Mouse (Mus musculus): ENCODE results near the gene Pfn1. TPM values are rescaled to one million over a fixed set of nuclear protein-coding genes. Genes with fewer than 3 reads are reported as not detected.

Pfn1 gene
- polyA plus RNA-seq, 1 experiment from 2014 or later = 2,065 TPM

DNA sequence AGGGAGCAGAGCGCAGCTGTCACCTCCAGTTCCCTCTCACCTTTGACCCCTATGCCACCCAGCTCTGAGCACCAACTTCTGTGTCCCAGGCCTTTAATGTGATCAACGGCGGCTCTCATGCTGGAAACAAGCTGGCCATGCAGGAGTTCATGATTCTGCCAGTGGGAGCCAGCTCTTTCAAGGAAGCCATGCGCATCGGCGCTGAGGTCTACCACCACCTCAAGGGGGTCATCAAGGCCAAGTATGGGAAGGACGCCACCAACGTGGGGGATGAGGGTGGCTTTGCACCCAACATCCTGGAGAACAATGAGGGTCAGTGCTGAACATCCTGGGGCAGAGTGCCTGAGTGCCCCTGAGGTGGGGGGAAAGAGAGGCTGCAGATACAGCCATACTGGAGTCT is 6.1 kb upstream of the Pfn1 start:
- Histone ChIP-seq H3K36me3 (ENCODE audit: control insufficient read depth, insufficient read depth, low read length) (peaks cover 35% of the 10 kb centered on the region), H3K9me3 (ENCODE audit: control insufficient read depth, low read depth, low read length) (no peaks in the 10 kb centered on the region), H3K27ac (ENCODE audit: low read length) (no peak overlapping the region), H3K4me1 (ENCODE audit: control insufficient read depth, insufficient read depth, low read length) (peaks cover 14% of the 10 kb centered on the region), H3K9ac (replicated peaks; ENCODE audit: low read depth, low read length) (no peak overlapping the region), H3K4me3 (ENCODE audit: low read depth, low read length) (no peak overlapping the region), H3K27me3 (ENCODE audit: control insufficient read depth, insufficient read depth, low read length) (no peaks in the 10 kb centered on the region), H3K4me2 (replicated peaks; ENCODE audit: low read depth, low read length) (no peak overlapping the region)
- ATAC-seq (ENCODE audit: insufficient number of reproducible peaks, insufficient read depth, low FRiP score, low read depth) = no peak
- WGBS = 83% methylated on average over 8 of the region's 8 CpGs

DNA sequence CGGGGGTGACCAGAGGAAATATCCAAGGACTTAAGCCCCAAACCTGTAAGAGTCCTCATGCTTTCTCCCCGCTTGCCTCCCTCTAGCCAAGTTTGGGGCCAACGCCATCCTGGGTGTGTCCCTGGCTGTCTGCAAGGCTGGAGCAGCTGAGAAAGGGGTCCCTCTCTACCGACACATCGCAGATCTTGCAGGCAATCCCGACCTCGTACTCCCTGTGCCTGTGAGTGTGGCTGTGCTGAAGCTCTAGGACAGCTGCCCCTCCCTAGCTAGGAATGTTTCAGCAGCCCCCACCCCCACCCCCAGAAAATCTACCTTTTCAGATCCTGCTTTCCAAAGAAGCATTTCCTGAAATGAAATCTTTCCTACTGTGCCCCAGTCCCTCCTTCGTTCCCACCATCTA is 4.5 kb upstream of the Pfn1 start:
- 62% methylated on average over 8 of the region's 8 CpGs for WGBS
- Histone ChIP-seq H3K4me2 (replicated peaks; ENCODE audit: low read depth, low read length) (no peak overlapping the region), H3K4me1 (ENCODE audit: control insufficient read depth, insufficient read depth, low read length) (peaks cover 14% of the 10 kb centered on the region)

DNA sequence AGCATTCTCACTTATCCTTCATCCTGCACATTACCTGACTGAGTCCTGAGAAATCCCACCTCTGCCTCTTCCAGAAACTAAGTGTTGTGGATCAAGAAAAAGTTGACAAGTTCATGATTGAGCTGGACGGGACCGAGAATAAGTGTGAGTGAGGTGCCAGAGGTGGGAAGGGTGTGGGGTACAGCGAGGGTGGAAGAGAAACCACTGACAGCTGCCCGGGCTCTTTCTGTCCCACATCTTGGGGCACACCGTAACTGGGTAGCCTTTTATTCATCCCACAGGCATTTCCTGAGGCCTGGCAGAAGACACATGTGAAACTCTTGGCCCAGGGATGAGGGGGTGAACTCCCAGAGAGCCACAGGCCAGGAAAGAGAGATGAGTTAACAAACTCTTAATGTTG is 4.1 kb upstream of the Pfn1 start:
- ATAC-seq (ENCODE audit: insufficient number of reproducible peaks, insufficient read depth, low FRiP score, low read depth) = no peak
- WGBS = 77% methylated on average over 5 of the region's 5 CpGs
- Histone ChIP-seq H3K9ac (replicated peaks; ENCODE audit: low read depth, low read length) (no peak overlapping the region), H3K4me3 (ENCODE audit: low read depth, low read length) (no peak overlapping the region), H3K36me3 (ENCODE audit: control insufficient read depth, insufficient read depth, low read length) (peaks cover 15% of the 10 kb centered on the region), H3K9me3 (ENCODE audit: control insufficient read depth, low read depth, low read length) (no peaks in the 10 kb centered on the region), H3K4me2 (replicated peaks; ENCODE audit: low read depth, low read length) (no peak overlapping the region), H3K27ac (ENCODE audit: low read length) (no peak overlapping the region), H3K27me3 (ENCODE audit: control insufficient read depth, insufficient read depth, low read length) (no peaks in the 10 kb centered on the region), H3K4me1 (ENCODE audit: control insufficient read depth, insufficient read depth, low read length) (peaks cover 14% of the 10 kb centered on the region)

More for the DNA sequence above, 4.5 kb upstream of the Pfn1 start:
- ATAC-seq (ENCODE audit: insufficient number of reproducible peaks, insufficient read depth, low FRiP score, low read depth) = no peak
- Histone ChIP-seq H3K36me3 (ENCODE audit: control insufficient read depth, insufficient read depth, low read length) (peaks cover 19% of the 10 kb centered on the region), H3K9ac (replicated peaks; ENCODE audit: low read depth, low read length) (no peak overlapping the region), H3K27me3 (ENCODE audit: control insufficient read depth, insufficient read depth, low read length) (no peaks in the 10 kb centered on the region), H3K9me3 (ENCODE audit: control insufficient read depth, low read depth, low read length) (no peaks in the 10 kb centered on the region), H3K27ac (ENCODE audit: low read length) (no peak overlapping the region), H3K4me3 (ENCODE audit: low read depth, low read length) (no peak overlapping the region)

DNA sequence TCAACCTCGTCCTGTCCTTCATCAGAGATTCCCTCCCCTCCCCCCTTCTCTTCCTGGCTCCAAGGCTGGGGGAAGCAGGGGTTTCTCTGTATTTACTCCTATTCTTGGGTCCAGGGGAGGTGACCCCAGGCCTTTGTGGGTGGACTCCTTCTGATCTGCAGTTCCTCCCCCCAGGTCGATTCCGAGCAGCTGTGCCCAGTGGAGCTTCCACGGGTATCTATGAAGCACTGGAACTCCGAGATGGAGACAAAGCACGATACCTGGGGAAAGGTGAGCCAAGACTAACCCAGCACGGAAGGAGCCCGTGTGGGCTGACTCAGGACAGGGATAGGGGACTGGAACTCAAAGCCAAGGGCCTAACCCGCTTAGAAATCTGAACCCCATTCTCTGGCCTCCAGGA is 3.5 kb upstream of the Pfn1 start:
- peaks cover 11% of the 10 kb centered on the region for H3K36me3 ChIP-seq (ENCODE audit: control insufficient read depth, insufficient read depth, low read length)
- WGBS = 48% methylated on average over 9 of the region's 9 CpGs
- ATAC-seq (ENCODE audit: insufficient number of reproducible peaks, insufficient read depth, low FRiP score, low read depth) = no peak

DNA sequence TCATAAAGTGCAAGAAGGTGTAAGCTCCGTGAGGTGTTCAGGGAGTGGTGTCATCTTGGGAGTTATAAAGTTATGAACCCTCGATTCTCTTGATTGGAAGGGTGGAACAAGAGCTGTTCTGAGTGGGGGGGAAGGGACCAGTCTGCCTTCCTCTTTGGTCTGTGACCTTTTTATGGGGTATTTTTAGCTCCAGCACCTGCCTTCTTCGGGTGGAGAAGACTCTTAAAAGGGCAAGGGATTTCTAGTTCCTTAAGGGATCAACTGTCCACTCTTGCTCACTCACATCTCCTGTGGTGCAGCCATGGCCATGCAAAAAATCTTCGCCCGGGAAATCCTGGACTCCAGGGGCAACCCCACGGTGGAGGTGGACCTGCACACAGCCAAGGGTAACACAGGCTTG is 3.1 kb upstream of the Pfn1 start:
- Histone ChIP-seq H3K9me3 (ENCODE audit: control insufficient read depth, low read depth, low read length) (no peaks in the 10 kb centered on the region), H3K27ac (ENCODE audit: low read length) (no peak overlapping the region; the same call in 1 of the 2 replicates), H3K4me2 (replicated peaks; ENCODE audit: low read depth, low read length) (no peak overlapping the region), H3K27me3 (ENCODE audit: control insufficient read depth, insufficient read depth, low read length) (no peaks in the 10 kb centered on the region), H3K4me1 (ENCODE audit: control insufficient read depth, insufficient read depth, low read length) (peaks cover 18% of the 10 kb centered on the region), H3K36me3 (ENCODE audit: control insufficient read depth, insufficient read depth, low read length) (peaks cover 7% of the 10 kb centered on the region), H3K4me3 (ENCODE audit: low read depth, low read length) (no peak overlapping the region), H3K9ac (replicated peaks; ENCODE audit: low read depth, low read length) (no peak overlapping the region)
- no peak for ATAC-seq (ENCODE audit: insufficient number of reproducible peaks, insufficient read depth, low FRiP score, low read depth)
- WGBS = 42% methylated on average over 6 of the region's 6 CpGs

More for the DNA sequence above, 3.5 kb upstream of the Pfn1 start:
- Histone ChIP-seq H3K4me3 (ENCODE audit: low read depth, low read length) (no peak overlapping the region), H3K27me3 (ENCODE audit: control insufficient read depth, insufficient read depth, low read length) (no peaks in the 10 kb centered on the region), H3K27ac (ENCODE audit: low read length) (no peak overlapping the region), H3K4me2 (replicated peaks; ENCODE audit: low read depth, low read length) (no peak overlapping the region), H3K4me1 (ENCODE audit: control insufficient read depth, insufficient read depth, low read length) (peaks cover 14% of the 10 kb centered on the region), H3K9me3 (ENCODE audit: control insufficient read depth, low read depth, low read length) (no peaks in the 10 kb centered on the region), H3K9ac (replicated peaks; ENCODE audit: low read depth, low read length) (no peak overlapping the region)

DNA sequence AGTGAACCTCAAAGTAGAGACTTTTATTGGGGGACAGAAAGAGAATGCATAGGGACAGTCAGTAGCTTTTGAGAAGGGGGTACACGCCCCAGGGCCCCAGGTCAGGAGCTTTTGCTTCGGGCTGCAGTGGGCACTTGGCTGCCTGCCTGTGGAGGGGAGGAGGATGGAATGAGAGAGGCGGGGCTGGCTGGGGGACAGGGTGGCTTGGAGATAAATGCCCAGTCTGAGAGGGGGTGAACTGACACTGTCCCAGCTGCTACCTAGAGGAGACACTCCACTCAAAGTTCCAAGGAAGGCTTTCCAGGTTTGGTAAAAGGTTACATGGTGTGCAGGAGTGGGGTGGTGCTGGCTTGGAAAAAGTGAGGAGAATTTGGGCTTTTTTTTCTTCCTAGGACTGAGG is 2.5 kb upstream of the Pfn1 start, which contains the start of gene Eno3:
Gene Eno3, plus strand, starts transcription at position 239 of the 400 bp plus-strand sequence.
- Histone ChIP-seq H3K27ac (ENCODE audit: low read length) (peak within 1 kb of the TSS; percentile 99), H3K4me2 (replicated peaks; ENCODE audit: low read depth, low read length) (peak within 1 kb of the TSS; percentile 85), H3K4me3 (ENCODE audit: low read depth, low read length) (peak within 1 kb of the TSS; percentile 100), H3K27me3 (ENCODE audit: control insufficient read depth, insufficient read depth, low read length) (no peaks in the 10 kb centered on the region), H3K36me3 (ENCODE audit: control insufficient read depth, insufficient read depth, low read length) (peaks cover 7% of the 10 kb centered on the region; the same call in 1 of the 2 replicates), H3K9me3 (ENCODE audit: control insufficient read depth, low read depth, low read length) (no peaks in the 10 kb centered on the region), H3K9ac (replicated peaks; ENCODE audit: low read depth, low read length) (peak within 1 kb of the TSS; percentile 98), H3K4me1 (ENCODE audit: control insufficient read depth, insufficient read depth, low read length) (peaks cover 24% of the 10 kb centered on the region)
- 9% methylated on average over 3 of the region's 3 CpGs for WGBS
- ATAC-seq (ENCODE audit: insufficient number of reproducible peaks, insufficient read depth, low FRiP score, low read depth) = no peak

DNA sequence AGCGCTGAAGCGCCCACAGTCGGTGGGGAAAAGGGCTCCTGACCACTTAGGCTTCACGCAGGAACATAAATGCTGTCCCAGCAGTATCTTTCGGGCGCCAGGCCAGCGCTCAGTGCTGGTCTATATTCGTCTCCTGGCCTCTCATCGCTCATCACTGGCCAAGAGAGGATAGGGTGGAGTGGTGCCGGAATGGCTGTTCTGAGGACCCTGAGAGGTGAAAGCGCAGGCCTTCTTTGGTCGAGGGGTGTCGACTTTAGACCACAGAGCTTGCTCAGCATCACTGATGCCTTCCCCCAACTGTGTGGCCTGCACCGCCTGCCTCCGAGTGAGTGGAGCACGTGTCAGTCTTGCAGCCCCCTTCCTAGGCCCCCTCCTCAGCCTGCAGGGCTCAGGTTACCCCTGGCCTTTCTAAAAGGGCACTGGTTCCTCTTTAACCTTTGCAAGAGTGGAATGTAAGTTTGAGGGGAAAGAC is 2.0 kb upstream of the Pfn1 start:
- Histone ChIP-seq H3K4me2 (replicated peaks; ENCODE audit: low read depth, low read length) (peak overlapping the region; percentile 85), H3K4me3 (ENCODE audit: low read depth, low read length) (peak overlapping the region; percentile 100), H3K4me1 (ENCODE audit: control insufficient read depth, insufficient read depth, low read length) (peaks cover 28% of the 10 kb centered on the region), H3K9ac (replicated peaks; ENCODE audit: low read depth, low read length) (peak overlapping the region; percentile 98), H3K36me3 (ENCODE audit: control insufficient read depth, insufficient read depth, low read length) (peaks cover 10% of the 10 kb centered on the region; the same call in 1 of the 2 replicates), H3K9me3 (ENCODE audit: control insufficient read depth, low read depth, low read length) (no peaks in the 10 kb centered on the region), H3K27ac (ENCODE audit: low read length) (peak overlapping the region; percentile 99), H3K27me3 (ENCODE audit: control insufficient read depth, insufficient read depth, low read length) (no peaks in the 10 kb centered on the region)
- ATAC-seq (ENCODE audit: insufficient number of reproducible peaks, insufficient read depth, low FRiP score, low read depth) = no peak
- 7% methylated on average over 16 of the region's 16 CpGs for WGBS

DNA sequence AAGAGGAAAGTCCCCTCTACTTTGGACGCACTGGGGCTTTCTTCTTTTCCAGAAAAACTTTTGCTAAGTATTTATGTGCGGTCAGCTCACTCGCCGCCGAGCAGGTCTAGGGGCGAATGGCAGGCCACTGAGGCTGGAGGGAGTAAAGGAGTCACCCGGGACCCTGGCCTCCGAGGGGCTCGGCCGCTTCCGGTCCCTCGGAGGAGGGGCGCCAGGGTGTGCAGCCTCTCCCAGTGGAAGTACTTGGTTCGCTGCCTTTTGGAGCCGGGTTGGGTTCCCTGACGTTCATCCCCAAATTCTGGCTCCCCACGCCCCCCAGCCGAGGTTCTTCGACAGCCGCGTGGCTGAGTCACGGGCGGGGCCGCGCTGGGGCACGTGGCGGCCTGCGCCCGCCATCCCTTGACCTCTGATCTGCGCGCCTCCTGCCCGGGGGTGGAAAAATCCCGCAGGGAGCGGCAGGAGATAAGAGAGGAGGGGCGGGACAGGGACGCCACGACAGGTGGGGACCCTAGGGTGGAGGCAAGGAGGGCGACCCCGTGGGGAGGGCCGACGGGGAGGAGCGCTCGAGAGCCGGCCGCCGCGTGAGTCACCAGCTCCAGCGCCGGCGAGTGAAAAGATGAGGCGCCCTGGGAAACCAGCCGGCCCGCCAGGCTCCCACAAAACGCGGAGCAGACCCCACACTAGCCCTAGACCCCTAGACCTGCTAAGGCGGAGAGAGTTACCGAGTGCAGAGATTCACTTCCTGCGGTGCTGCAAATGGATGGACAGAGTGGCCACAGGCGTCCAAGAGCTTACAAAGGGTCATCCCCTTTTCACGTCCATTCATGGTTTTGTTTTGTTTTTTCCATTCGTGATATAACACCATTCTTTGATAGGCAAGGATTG is 1.4 kb upstream of the Pfn1 start:
- under 1% methylated on average over 61 of the region's 61 CpGs for WGBS
- no peaks in the 10 kb centered on the region for H3K9me3 ChIP-seq (ENCODE audit: control insufficient read depth, low read depth, low read length)
- peak; percentile 38; the same call in 1 of the 2 replicates for ATAC-seq (ENCODE audit: insufficient number of reproducible peaks, insufficient read depth, low FRiP score, low read depth)
- H3K27ac ChIP-seq (ENCODE audit: low read length) = peak overlapping the region; percentile 99
- peaks cover 17% of the 10 kb centered on the region for H3K36me3 ChIP-seq (ENCODE audit: control insufficient read depth, insufficient read depth, low read length)
- H3K9ac ChIP-seq (replicated peaks; ENCODE audit: low read depth, low read length) = peak overlapping the region; percentile 98
- no peaks in the 10 kb centered on the region for H3K27me3 ChIP-seq (ENCODE audit: control insufficient read depth, insufficient read depth, low read length)
- H3K4me2 ChIP-seq (replicated peaks; ENCODE audit: low read depth, low read length) = peak overlapping the region; percentile 85
- peak overlapping the region; percentile 100 for H3K4me3 ChIP-seq (ENCODE audit: low read depth, low read length)
- peaks cover 33% of the 10 kb centered on the region for H3K4me1 ChIP-seq (ENCODE audit: control insufficient read depth, insufficient read depth, low read length)

All from stomach, embryonic 14.5 days (tissue).